Mouse (Mus musculus) G1E (cell line): Measurements from ENCODE around the gene Zfp93. TPM values are rescaled to one million over a fixed set of nuclear protein-coding genes. Genes with fewer than 3 reads are reported as not detected.
"Not testable (repeated sequence)": the region's sequence is repeated elsewhere in the genome, so short reads cannot be mapped to it uniquely, and the experiment has no call there.

Experiments used
- ATAC-seq: 2 replicates; pipeline ENCODE4 v1.8.0; 2016; ENCODE audit warnings: mild to moderate bottlenecking; ENCODE audit not compliant: insufficient number of reproducible peaks, poor library complexity, low FRiP score, severe bottlenecking; ENCODE audit errors: extremely low read depth
- DNase-seq: peaks from one replicate; pipeline ENCODE4 v3.0.0; 2012; ENCODE audit warnings: low spot score
- H3K27me3 ChIP-seq: 2 replicates; pipeline ENCODE4 v1.6.1; 2012; ENCODE audit warnings: mild to moderate bottlenecking, low read length, inconsistent platforms; ENCODE audit not compliant: insufficient read depth
- H3K36me3 ChIP-seq: replicated peaks from 2 replicates; pipeline ENCODE3; 2012; ENCODE audit warnings: mild to moderate bottlenecking, inconsistent platforms
- H3K4me1 ChIP-seq: 2 replicates; pipeline ENCODE4 v1.6.1; 2012; ENCODE audit warnings: low read depth, low read length, inconsistent platforms, mixed read lengths; ENCODE audit not compliant: insufficient read depth
- H3K4me3 ChIP-seq: 2 replicates; pipeline ENCODE4 v1.5.1; 2012; ENCODE audit warnings: low read depth, mild to moderate bottlenecking, inconsistent platforms, low read length, moderate library complexity, mixed read lengths
- H3K9me3 ChIP-seq: replicated peaks from 2 replicates; pipeline ENCODE4 v1.6.1; 2012; ENCODE audit warnings: inconsistent platforms
- CTCF ChIP-seq: IDR thresholded peaks from 2 replicates; pipeline ENCODE4 v1.5.1; 2012; ENCODE audit warnings: low read depth, low read length, inconsistent platforms, mixed read lengths
- GATA1 ChIP-seq: IDR thresholded peaks from 2 replicates; pipeline ENCODE4 v1.6.1; 2012; ENCODE audit warnings: borderline replicate concordance, low read length, inconsistent platforms, mixed read lengths
- GATA2 ChIP-seq: IDR thresholded peaks from 2 replicates; pipeline ENCODE4 v1.6.1; 2012; ENCODE audit warnings: low read depth, low read length, inconsistent platforms, borderline replicate concordance
- POLR2AphosphoS5 ChIP-seq: IDR thresholded peaks from 2 replicates; pipeline ENCODE4 v1.6.1; 2012; ENCODE audit warnings: low read depth, low read length, inconsistent platforms; ENCODE audit not compliant: insufficient replicate concordance
- TAL1 ChIP-seq: conservative IDR thresholded peaks from 2 replicates; pipeline ENCODE4 v1.6.1; 2012; ENCODE audit warnings: low read depth, low read length, inconsistent platforms, mixed read lengths
- polyA plus RNA-seq: library from polyadenylated mRNA; stranded (reverse); fragments of >175 nt; gene quantifications from 2 replicates; pipeline ENCODE4 v1.2.3, GENCODE M21; 2012
- total RNA-seq, 2 experiments: library from RNA; stranded (forward) in 1 of 2; stranded (reverse) in 1 of 2; fragments of 200-1000 nt in 1 of 2; fragments of >200 nt in 1 of 2; fragmentation: Nextera tagmentation in 1 of 2; gene quantifications; 2 replicates each; pipeline ENCODE4 v1.2.3; 2014 to 2017

The Zfp93 gene
- total and polyA plus RNA-seq, 3 experiments = 0.36 to 2.4 (median 2.3) TPM

GRCm38 (mm10) chr7:24268176-24269155, 1.8 kb upstream of the Zfp93 start:
- no peak for ATAC-seq
- Histone ChIP-seq H3K4me1 (peaks cover 3% of the 10 kb centered on the region), H3K4me3 (no peak overlapping the region), H3K27me3 (no peaks in the 10 kb centered on the region), H3K36me3 (peaks cover 3% of the 10 kb centered on the region), H3K9me3 (no peaks in the 10 kb centered on the region)
- TF ChIP-seq GATA1 (no peak), GATA2 (no peak), TAL1 (no peak), POLR2AphosphoS5 (no peak), CTCF (no peak)
- DNase-seq = no peak

GRCm38 (mm10) chr7:24269256-24269655, 964 bp upstream of the Zfp93 start:
- H3K36me3 ChIP-seq = peaks cover 5% of the 10 kb centered on the region
- ATAC-seq (no peak), DNase-seq (no peak)
- no peak overlapping the region for H3K4me3 ChIP-seq
- H3K4me1 ChIP-seq = peaks cover 3% of the 10 kb centered on the region
- TF ChIP-seq POLR2AphosphoS5 (no peak), CTCF (no peak), GATA2 (no peak), TAL1 (no peak), GATA1 (no peak)
- no peaks in the 10 kb centered on the region for H3K27me3 ChIP-seq
- H3K9me3 ChIP-seq = no peaks in the 10 kb centered on the region

- TF ChIP-seq POLR2AphosphoS5 (no peak), CTCF (no peak), GATA2 (no peak), GATA1 (no peak), TAL1 (no peak)
- peak overlapping the region; percentile 77; the same call in 1 of the 2 replicates for H3K4me3 ChIP-seq
- no peak for DNase-seq
- no peaks in the 10 kb centered on the region for H3K27me3 ChIP-seq
- no peaks in the 10 kb centered on the region for H3K9me3 ChIP-seq
- H3K36me3 ChIP-seq = peaks cover 6% of the 10 kb centered on the region
- no peak for ATAC-seq
- H3K4me1 ChIP-seq = peaks cover 3% of the 10 kb centered on the region
Measured at GRCm38 (mm10) chr7:24269667-24270287, 443 bp upstream of the Zfp93 start.

- Histone ChIP-seq H3K4me3 (no peak overlapping the region), H3K27me3 (no peaks in the 10 kb centered on the region), H3K9me3 (no peaks in the 10 kb centered on the region), H3K36me3 (peaks cover 10% of the 10 kb centered on the region), H3K4me1 (peaks cover 3% of the 10 kb centered on the region)
- no peak for DNase-seq
- no peak for ATAC-seq
- no peak for TF ChIP-seq GATA2
- TF ChIP-seq POLR2AphosphoS5 = no peak
- TF ChIP-seq TAL1 = no peak
- TF ChIP-seq CTCF = no peak
- no peak for TF ChIP-seq GATA1
Measured at GRCm38 (mm10) chr7:24271191-24271590, 971 bp downstream of the Zfp93 start.

- DNase-seq = no peak
- H3K27me3 ChIP-seq = 0 out of 2 replicates have a peak, but pooled peaks cover under 1% of the 10 kb centered on the region
- no peak for ATAC-seq
- TF ChIP-seq TAL1 (no peak), POLR2AphosphoS5 (no peak), GATA2 (no peak), GATA1 (no peak), CTCF (no peak)
- H3K9me3 ChIP-seq = no peaks in the 10 kb centered on the region
- H3K4me3 ChIP-seq = no peak overlapping the region
- H3K4me1 ChIP-seq = peaks cover 3% of the 10 kb centered on the region
- H3K36me3 ChIP-seq = peaks cover 10% of the 10 kb centered on the region
Measured at GRCm38 (mm10) chr7:24274456-24274855, 4.2 kb downstream of the Zfp93 start.

- not testable (repeated sequence) for ATAC-seq, H3K4me1 ChIP-seq, H3K4me3 ChIP-seq, H3K27me3 ChIP-seq, H3K9me3 ChIP-seq, DNase-seq, H3K36me3 ChIP-seq
Measured at GRCm38 (mm10) chr7:24278771-24279170, 8.6 kb downstream of the Zfp93 start.
